Mouse (Mus musculus): ENCODE results near the gene Zfp942.

The Zfp942 gene

GRCm38 (mm10) chr17:21962107-21962907, at the start of gene Zfp942, which contains the start of gene Zfp943:
Gene Zfp942, minus strand, starts transcription at chr17:21962464.
Gene Zfp943, plus strand, starts transcription at chr17:21962552.
- DNase-seq: peak; percentile 80

- DNase-seq: no peak
Observed at GRCm38 (mm10) chr17:21963302-21963701, 1.0 kb upstream of the Zfp942 start.

- peak; percentile 76 for DNase-seq
Observed at GRCm38 (mm10) chr17:21909456-21910052, 52.7 kb downstream of the Zfp942 start, which contains the start of gene Zfp995. Gene Zfp995, minus strand, starts transcription at chr17:21909926.

- no peak for DNase-seq
Observed at GRCm38 (mm10) chr17:21909039-21909438, 53.2 kb downstream of the Zfp942 start.

Measured in right cerebral cortex, adult 18-20 months (tissue).